Mouse (Mus musculus): Measurements from ENCODE around the gene Siah3. TPM values are rescaled to one million over a fixed set of nuclear protein-coding genes. Genes with fewer than 3 reads are reported as not detected.
"Not testable (repeated sequence)": the region's sequence is repeated elsewhere in the genome, so short reads cannot be mapped to it uniquely, and the experiment has no call there.

Gene Siah3
- polyA plus RNA-seq, 1 experiment from 2014 or later: 0.08 TPM

GRCm38 (mm10) chr14:75445948-75446281 is 9.9 kb upstream of the Siah3 start:
- 40% methylated on average over 6 of the region's 6 CpGs for WGBS
- ATAC-seq (ENCODE audit: insufficient number of reproducible peaks, insufficient read depth, low FRiP score, low TSS enrichment, low read depth): no peak
- Histone ChIP-seq H3K4me2 (peak overlapping the region; percentile 62), H3K27me3 (no peaks in the 10 kb centered on the region), H3K27ac (no peak overlapping the region), H3K9ac (replicated peaks) (0 out of 2 replicates have a peak overlapping the region, but pooled peaks have one; percentile 31), H3K36me3 (no peaks in the 10 kb centered on the region), H3K4me1 (replicated peaks) (peaks cover 12% of the 10 kb centered on the region), H3K9me3 (no peaks in the 10 kb centered on the region), H3K4me3 (replicated peaks) (peak overlapping the region; percentile 34)

GRCm38 (mm10) chr14:75446314-75446713 is 9.5 kb upstream of the Siah3 start:
- not testable (repeated sequence) for H3K27me3 ChIP-seq; H3K36me3 ChIP-seq; H3K4me3 ChIP-seq (replicated peaks); H3K9ac ChIP-seq (replicated peaks); H3K4me2 ChIP-seq; H3K9me3 ChIP-seq; H3K27ac ChIP-seq
- peak; percentile 15; the same call in 1 of the 2 replicates for ATAC-seq (ENCODE audit: insufficient number of reproducible peaks, insufficient read depth, low FRiP score, low TSS enrichment, low read depth)
- peaks cover 12% of the 10 kb centered on the region for H3K4me1 ChIP-seq (replicated peaks)

- Histone ChIP-seq H3K4me2 (no peak overlapping the region), H3K36me3 (no peaks in the 10 kb centered on the region), H3K9me3 (no peaks in the 10 kb centered on the region), H3K4me1 (replicated peaks) (peaks cover 21% of the 10 kb centered on the region), H3K4me3 (replicated peaks) (no peak overlapping the region), H3K9ac (replicated peaks) (no peak overlapping the region), H3K27me3 (peaks cover 31% of the 10 kb centered on the region), H3K27ac (no peak overlapping the region)
- WGBS: 96% methylated on average over 4 of the region's 4 CpGs
- no peak for ATAC-seq (ENCODE audit: insufficient number of reproducible peaks, insufficient read depth, low FRiP score, low TSS enrichment, low read depth)
Measured at GRCm38 (mm10) chr14:75453906-75454305, 1.9 kb upstream of the Siah3 start.

GRCm38 (mm10) chr14:75454716-75455115 is 1.1 kb upstream of the Siah3 start:
- WGBS: 14% methylated on average over 4 of the region's 4 CpGs
- H3K36me3 ChIP-seq: no peaks in the 10 kb centered on the region
- no peaks in the 10 kb centered on the region for H3K9me3 ChIP-seq
- H3K27me3 ChIP-seq: peaks cover 34% of the 10 kb centered on the region
- no peak overlapping the region for H3K9ac ChIP-seq (replicated peaks)
- peaks cover 24% of the 10 kb centered on the region for H3K4me1 ChIP-seq (replicated peaks)
- no peak overlapping the region for H3K4me3 ChIP-seq (replicated peaks)
- no peak for ATAC-seq (ENCODE audit: insufficient number of reproducible peaks, insufficient read depth, low FRiP score, low TSS enrichment, low read depth)
- H3K4me2 ChIP-seq: no peak overlapping the region
- H3K27ac ChIP-seq: no peak overlapping the region

GRCm38 (mm10) chr14:75455361-75455742 is 430 bp upstream of the Siah3 start:
- peaks cover 34% of the 10 kb centered on the region for H3K27me3 ChIP-seq
- 55% methylated on average over 3 of the region's 3 CpGs for WGBS
- H3K9ac ChIP-seq (replicated peaks): no peak overlapping the region
- H3K9me3 ChIP-seq: no peaks in the 10 kb centered on the region
- H3K4me2 ChIP-seq: no peak overlapping the region
- no peak overlapping the region for H3K27ac ChIP-seq
- no peak for ATAC-seq (ENCODE audit: insufficient number of reproducible peaks, insufficient read depth, low FRiP score, low TSS enrichment, low read depth)
- no peaks in the 10 kb centered on the region for H3K36me3 ChIP-seq
- H3K4me1 ChIP-seq (replicated peaks): peaks cover 30% of the 10 kb centered on the region
- 0 out of 2 replicates have a peak overlapping the region, but pooled peaks have one; percentile 37 for H3K4me3 ChIP-seq (replicated peaks)

GRCm38 (mm10) chr14:75456489-75457220 is 873 bp downstream of the Siah3 start:
- Histone ChIP-seq H3K27me3 (peaks cover 34% of the 10 kb centered on the region), H3K36me3 (no peaks in the 10 kb centered on the region), H3K9me3 (no peaks in the 10 kb centered on the region), H3K4me3 (replicated peaks) (peak overlapping the region; percentile 37), H3K4me2 (peak overlapping the region; percentile 73), H3K9ac (replicated peaks) (peak overlapping the region; percentile 37; the same call in 1 of the 2 replicates), H3K27ac (no peak overlapping the region), H3K4me1 (replicated peaks) (peaks cover 35% of the 10 kb centered on the region)
- WGBS: 5% methylated on average over 13 of the region's 13 CpGs
- 0 out of 2 replicates have a peak, but pooled peaks have one; percentile 21 for ATAC-seq (ENCODE audit: insufficient number of reproducible peaks, insufficient read depth, low FRiP score, low TSS enrichment, low read depth)

GRCm38 (mm10) chr14:75457221-75457600 is 1.4 kb downstream of the Siah3 start:
- Histone ChIP-seq H3K4me2 (peak overlapping the region; percentile 73), H3K27ac (no peak overlapping the region), H3K36me3 (no peaks in the 10 kb centered on the region), H3K4me1 (replicated peaks) (peaks cover 35% of the 10 kb centered on the region), H3K9me3 (no peaks in the 10 kb centered on the region), H3K9ac (replicated peaks) (peak overlapping the region; percentile 37; the same call in 1 of the 2 replicates), H3K27me3 (peaks cover 34% of the 10 kb centered on the region), H3K4me3 (replicated peaks) (peak overlapping the region; percentile 37)
- ATAC-seq (ENCODE audit: insufficient number of reproducible peaks, insufficient read depth, low FRiP score, low TSS enrichment, low read depth): 0 out of 2 replicates have a peak, but pooled peaks have one; percentile 38
- 24% methylated on average over 8 of the region's 8 CpGs for WGBS

- Histone ChIP-seq H3K4me1 (replicated peaks) (peaks cover 35% of the 10 kb centered on the region), H3K36me3 (no peaks in the 10 kb centered on the region), H3K9me3 (no peaks in the 10 kb centered on the region), H3K4me2 (no peak overlapping the region), H3K27ac (no peak overlapping the region), H3K9ac (replicated peaks) (no peak overlapping the region), H3K27me3 (peaks cover 32% of the 10 kb centered on the region), H3K4me3 (replicated peaks) (no peak overlapping the region)
- no peak for ATAC-seq (ENCODE audit: insufficient number of reproducible peaks, insufficient read depth, low FRiP score, low TSS enrichment, low read depth)
- 73% methylated on average over 10 of the region's 10 CpGs for WGBS
Measured at GRCm38 (mm10) chr14:75459431-75459830, 3.6 kb downstream of the Siah3 start.

GRCm38 (mm10) chr14:75459991-75460390 is 4.2 kb downstream of the Siah3 start:
- Histone ChIP-seq H3K4me2 (no peak overlapping the region; the same call in 1 of the 2 replicates), H3K4me3 (replicated peaks) (no peak overlapping the region), H3K36me3 (no peaks in the 10 kb centered on the region), H3K27me3 (peaks cover 26% of the 10 kb centered on the region), H3K9ac (replicated peaks) (no peak overlapping the region), H3K9me3 (no peaks in the 10 kb centered on the region), H3K27ac (no peak overlapping the region), H3K4me1 (replicated peaks) (peaks cover 35% of the 10 kb centered on the region)
- no peak for ATAC-seq (ENCODE audit: insufficient number of reproducible peaks, insufficient read depth, low FRiP score, low TSS enrichment, low read depth)
- WGBS: 33% methylated on average over 3 of the region's 3 CpGs

GRCm38 (mm10) chr14:75460436-75460835 is 4.7 kb downstream of the Siah3 start:
- WGBS: 46% methylated on average over 3 of the region's 3 CpGs

GRCm38 (mm10) chr14:75461770-75462169 is 6.0 kb downstream of the Siah3 start:
- ATAC-seq (ENCODE audit: insufficient number of reproducible peaks, insufficient read depth, low FRiP score, low TSS enrichment, low read depth): no peak

More at GRCm38 (mm10) chr14:75460436-75460835, 4.7 kb downstream of the Siah3 start:
- no peak for ATAC-seq (ENCODE audit: insufficient number of reproducible peaks, insufficient read depth, low FRiP score, low TSS enrichment, low read depth)
- H3K9ac ChIP-seq (replicated peaks): no peak overlapping the region
- no peak overlapping the region for H3K27ac ChIP-seq
- no peaks in the 10 kb centered on the region for H3K9me3 ChIP-seq
- no peak overlapping the region; the same call in 1 of the 2 replicates for H3K4me2 ChIP-seq
- H3K27me3 ChIP-seq: peaks cover 24% of the 10 kb centered on the region
- no peak overlapping the region for H3K4me3 ChIP-seq (replicated peaks)
- H3K4me1 ChIP-seq (replicated peaks): peaks cover 35% of the 10 kb centered on the region
- no peaks in the 10 kb centered on the region for H3K36me3 ChIP-seq

GRCm38 (mm10) chr14:75463171-75463570 is 7.4 kb downstream of the Siah3 start:
- H3K27me3 ChIP-seq: peaks cover 3% of the 10 kb centered on the region; the same call in 1 of the 2 replicates
- H3K27ac ChIP-seq: no peak overlapping the region
- no peak overlapping the region for H3K4me2 ChIP-seq
- H3K4me3 ChIP-seq (replicated peaks): no peak overlapping the region
- no peak overlapping the region for H3K9ac ChIP-seq (replicated peaks)
- no peaks in the 10 kb centered on the region for H3K36me3 ChIP-seq
- H3K4me1 ChIP-seq (replicated peaks): peaks cover 14% of the 10 kb centered on the region
- WGBS: 91% methylated on average over 4 of the region's 4 CpGs
- no peak for ATAC-seq (ENCODE audit: insufficient number of reproducible peaks, insufficient read depth, low FRiP score, low TSS enrichment, low read depth)
- no peaks in the 10 kb centered on the region for H3K9me3 ChIP-seq

More at GRCm38 (mm10) chr14:75461770-75462169, 6.0 kb downstream of the Siah3 start:
- Histone ChIP-seq H3K9ac (replicated peaks) (no peak overlapping the region), H3K9me3 (no peaks in the 10 kb centered on the region), H3K27ac (no peak overlapping the region), H3K4me1 (replicated peaks) (peaks cover 22% of the 10 kb centered on the region), H3K27me3 (peaks cover 11% of the 10 kb centered on the region), H3K36me3 (no peaks in the 10 kb centered on the region), H3K4me3 (replicated peaks) (no peak overlapping the region), H3K4me2 (no peak overlapping the region)
- 90% methylated on average over 4 of the region's 4 CpGs for WGBS

Measured in limb, embryonic 12.5 days (tissue).